Mouse (Mus musculus) lung, embryonic 16.5 days (tissue): ENCODE results near the gene Abcb1b. TPM values are rescaled to one million over a fixed set of nuclear protein-coding genes. Genes with fewer than 3 reads are reported as not detected.
"Not testable (repeated sequence)": the region's sequence is repeated elsewhere in the genome, so short reads cannot be mapped to it uniquely, and the experiment has no call there.

Experiments used
- ATAC-seq: fragments of 200-750 bp; cut with Nextera tagmentation; 2 replicates; pipeline ENCODE4 v1.8.0; 2017; ENCODE audit warnings: low read depth, mild to moderate bottlenecking, moderate library complexity
- H3K27ac ChIP-seq: fragments of 300-500 bp; sonication (generic); 2 replicates; pipeline ENCODE4 v1.5.1; 2014; ENCODE audit warnings: mild to moderate bottlenecking, control low read depth, low read length
- H3K27me3 ChIP-seq: fragments of 300-500 bp; sonication (generic); 2 replicates; pipeline ENCODE4 v1.6.1; 2014; ENCODE audit warnings: low read depth, low read length, mixed read lengths; ENCODE audit not compliant: control insufficient read depth, insufficient read depth
- H3K36me3 ChIP-seq: fragments of 300-500 bp; sonication (generic); 2 replicates; pipeline ENCODE4 v1.6.1; 2014; ENCODE audit warnings: low read length; ENCODE audit not compliant: control insufficient read depth, insufficient read depth
- H3K4me1 ChIP-seq: fragments of 300-500 bp; sonication (generic); replicated peaks from 2 replicates; pipeline ENCODE4 v1.6.1; 2014; ENCODE audit warnings: low read length, mixed read lengths; ENCODE audit not compliant: control insufficient read depth, insufficient read depth
- H3K4me2 ChIP-seq: fragments of 300-500 bp; sonication (generic); 2 replicates; pipeline ENCODE4 v1.6.1; 2014; ENCODE audit warnings: low read depth, low read length, control low read depth
- H3K4me3 ChIP-seq: fragments of 300-500 bp; sonication (generic); 2 replicates; pipeline ENCODE4 v1.5.1; 2014; ENCODE audit warnings: mild to moderate bottlenecking, low read length, control low read depth
- H3K9ac ChIP-seq: fragments of 300-500 bp; sonication (generic); 2 replicates; pipeline ENCODE4 v1.6.1; 2014; ENCODE audit warnings: low read length, control low read depth
- H3K9me3 ChIP-seq: fragments of 300-500 bp; sonication (generic); 2 replicates; pipeline ENCODE4 v1.6.1; 2016; ENCODE audit warnings: low read length; ENCODE audit not compliant: control insufficient read depth
- WGBS: fragments of 180-500 bp; shearing (Covaris S2); extraction: QIAGEN DNeasy Blood & Tissue Kit; methylation state at CpG from one replicate; pipeline ENCODE4 v1.1.7; 2014; 5-methylcytosine and 5-hydroxymethylcytosine counted together
- polyA plus RNA-seq: library from polyadenylated mRNA; unstranded; fragments of >200 nt; fragmentation: Nextera tagmentation; extraction: Ambion mirVana; gene quantifications from 2 replicates; pipeline ENCODE4 v1.2.1, GENCODE M21; 2015

Abcb1b gene
- polyA plus RNA-seq, 1 experiment from 2014 or later: 1.5 TPM

DNA sequence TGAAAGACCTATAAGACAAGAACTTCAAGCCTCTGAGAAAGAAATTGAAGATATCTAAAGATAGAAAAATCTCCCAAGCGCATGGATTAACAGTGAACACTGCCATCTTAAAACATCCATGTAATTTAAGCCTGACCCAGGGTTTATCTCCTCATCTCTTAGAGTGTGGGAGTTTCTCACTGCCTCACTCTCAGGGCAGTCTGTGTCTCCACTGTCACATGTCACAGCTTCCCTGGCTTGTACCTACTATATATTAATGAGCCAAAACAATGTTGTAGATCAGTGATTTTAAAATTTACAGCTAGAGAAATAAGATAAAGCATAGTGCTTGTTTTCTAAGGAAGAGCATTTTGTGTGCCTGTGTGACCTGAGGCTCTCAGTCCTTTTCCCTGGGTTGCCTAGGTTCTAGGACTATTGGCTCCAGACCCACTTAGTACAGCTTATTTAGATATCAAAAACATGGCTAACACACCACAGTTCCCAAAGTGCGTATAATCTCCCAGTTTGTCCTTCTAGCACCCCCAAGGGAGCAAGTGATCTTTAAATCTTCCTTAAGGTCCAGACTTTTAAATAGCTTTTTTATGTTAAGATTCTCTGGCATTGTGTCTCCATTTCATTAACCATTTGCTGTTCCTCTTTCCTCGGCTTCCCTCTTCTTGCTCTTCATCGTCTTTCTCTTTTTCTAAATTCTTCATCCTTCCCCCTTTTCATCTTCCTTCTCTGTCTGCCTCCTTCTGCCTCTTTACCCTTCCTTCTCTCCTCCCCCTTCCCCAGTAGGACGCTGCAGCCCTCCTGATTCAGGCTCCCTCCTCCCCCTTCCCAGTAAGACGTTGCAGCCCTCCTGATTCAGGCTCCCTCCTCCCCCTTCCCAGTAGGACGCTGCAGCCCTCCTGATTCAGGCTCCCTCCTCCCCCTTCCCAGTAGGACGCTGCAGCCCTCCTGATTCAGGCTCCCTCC lies 22.0 kb downstream of the Abcb1b start:
- Histone ChIP-seq H3K4me2 (peak overlapping the region; percentile 40), H3K4me1 (no peaks in the 10 kb centered on the region), H3K9me3 (no peaks in the 10 kb centered on the region), H3K27ac (no peak overlapping the region), H3K9ac (no peak overlapping the region), H3K27me3 (no peaks in the 10 kb centered on the region), H3K4me3 (no peak overlapping the region), H3K36me3 (no peaks in the 10 kb centered on the region)
- WGBS: 16% methylated on average over 7 of the region's 8 CpGs
- ATAC-seq: no peak

DNA sequence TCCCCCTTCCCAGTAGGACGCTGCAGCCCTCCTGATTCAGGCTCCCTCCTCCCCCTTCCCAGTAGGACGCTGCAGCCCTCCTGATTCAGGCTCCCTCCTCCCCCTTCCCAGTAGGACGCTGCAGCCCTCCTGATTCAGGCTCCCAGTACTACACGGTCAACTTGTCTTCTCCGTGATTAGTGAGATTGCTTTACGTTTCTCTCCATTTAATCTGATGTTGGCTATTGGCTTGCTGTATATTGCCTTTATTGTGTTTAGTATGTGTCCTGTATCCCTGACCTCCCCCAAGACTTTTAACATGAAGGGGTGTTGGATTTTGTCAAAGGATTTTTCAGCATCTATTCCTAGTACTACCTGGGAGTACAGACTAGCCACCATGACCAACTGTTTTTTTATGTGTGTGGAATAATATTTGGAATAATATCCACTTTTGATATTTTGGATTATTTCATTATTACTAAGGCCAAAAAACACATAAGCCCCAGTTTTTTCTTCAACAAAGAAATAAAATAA lies 22.7 kb downstream of the Abcb1b start:
- not testable (repeated sequence) for H3K4me1 ChIP-seq, H3K4me3 ChIP-seq, H3K9ac ChIP-seq, H3K27me3 ChIP-seq, H3K9me3 ChIP-seq, H3K27ac ChIP-seq, ATAC-seq, H3K36me3 ChIP-seq
- 4% methylated on average over 4 of the region's 6 CpGs for WGBS
- peak overlapping the region; percentile 40 for H3K4me2 ChIP-seq

DNA sequence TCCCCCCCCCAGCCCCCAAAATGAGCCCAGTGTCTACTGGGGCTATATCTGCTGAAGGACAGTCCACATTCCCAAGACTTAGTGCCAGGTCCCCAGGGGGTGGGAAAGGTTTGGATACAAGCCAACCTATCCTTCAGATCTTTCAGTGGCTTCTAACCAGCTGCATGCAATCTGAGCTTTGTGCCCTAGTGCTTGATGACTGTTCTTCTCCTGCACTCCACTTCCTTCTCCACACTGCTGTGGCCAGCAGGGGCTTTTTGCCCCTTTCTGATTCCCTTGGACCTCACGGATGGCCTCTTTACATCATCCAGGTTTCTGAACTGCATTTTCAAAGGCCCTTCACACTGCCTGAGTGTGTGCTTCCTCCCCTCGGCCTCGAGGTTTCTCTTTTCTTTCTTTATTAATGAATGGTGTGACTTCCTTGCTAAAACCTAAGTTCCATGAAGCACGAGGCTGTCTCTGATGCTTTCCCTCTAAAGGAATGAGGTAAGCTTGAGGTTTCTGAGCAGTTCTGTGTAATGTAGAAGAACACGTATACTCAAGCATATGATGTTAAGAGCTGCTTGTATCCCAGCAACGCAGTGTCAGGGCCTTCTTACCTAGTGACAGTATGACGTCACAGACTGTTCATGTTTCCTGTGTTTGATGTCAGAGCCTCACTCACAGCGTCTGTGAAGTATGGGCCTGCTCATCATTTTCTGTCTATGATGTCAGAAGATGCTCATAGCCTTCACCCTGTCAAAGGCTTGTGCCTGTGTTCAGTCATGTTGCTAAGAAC lies 40.9 kb downstream of the Abcb1b start:
- no peak overlapping the region for H3K27ac ChIP-seq
- no peak overlapping the region for H3K4me2 ChIP-seq
- no peaks in the 10 kb centered on the region for H3K36me3 ChIP-seq
- 46% methylated on average over 8 of the region's 8 CpGs for WGBS
- ATAC-seq: peak; percentile 10; the same call in 1 of the 2 replicates
- H3K27me3 ChIP-seq: no peaks in the 10 kb centered on the region
- H3K4me1 ChIP-seq: peaks cover 4% of the 10 kb centered on the region; the same call in 1 of the 2 replicates
- H3K4me3 ChIP-seq: no peak overlapping the region
- H3K9me3 ChIP-seq: no peaks in the 10 kb centered on the region
- H3K9ac ChIP-seq: no peak overlapping the region

DNA sequence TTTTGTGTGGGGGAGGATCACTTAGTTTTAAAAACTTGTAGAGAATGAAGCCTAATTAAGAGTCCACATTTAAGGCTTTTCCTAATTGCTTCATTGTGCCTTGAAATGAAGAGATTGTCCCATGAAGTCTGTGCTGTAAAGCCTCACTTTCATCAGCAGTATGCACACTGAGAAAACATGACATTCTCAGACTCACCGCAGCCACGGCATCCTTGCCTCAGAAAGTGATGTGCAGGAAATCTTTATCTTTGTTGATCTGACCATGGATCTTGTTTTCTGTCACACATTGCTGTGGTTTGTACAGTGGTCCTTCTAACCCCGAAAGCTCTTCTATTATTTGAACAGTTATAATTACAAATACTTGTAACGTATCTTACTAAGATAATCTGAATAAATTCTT lies 41.7 kb downstream of the Abcb1b start:
- peaks cover 4% of the 10 kb centered on the region; the same call in 1 of the 2 replicates for H3K4me1 ChIP-seq
- no peak overlapping the region for H3K4me3 ChIP-seq
- H3K36me3 ChIP-seq: no peaks in the 10 kb centered on the region
- H3K27me3 ChIP-seq: no peaks in the 10 kb centered on the region
- ATAC-seq: no peak
- no peak overlapping the region for H3K27ac ChIP-seq
- H3K9me3 ChIP-seq: no peaks in the 10 kb centered on the region
- no peak overlapping the region for H3K4me2 ChIP-seq
- H3K9ac ChIP-seq: no peak overlapping the region
- WGBS: 79% methylated on average over 4 of the region's 4 CpGs

DNA sequence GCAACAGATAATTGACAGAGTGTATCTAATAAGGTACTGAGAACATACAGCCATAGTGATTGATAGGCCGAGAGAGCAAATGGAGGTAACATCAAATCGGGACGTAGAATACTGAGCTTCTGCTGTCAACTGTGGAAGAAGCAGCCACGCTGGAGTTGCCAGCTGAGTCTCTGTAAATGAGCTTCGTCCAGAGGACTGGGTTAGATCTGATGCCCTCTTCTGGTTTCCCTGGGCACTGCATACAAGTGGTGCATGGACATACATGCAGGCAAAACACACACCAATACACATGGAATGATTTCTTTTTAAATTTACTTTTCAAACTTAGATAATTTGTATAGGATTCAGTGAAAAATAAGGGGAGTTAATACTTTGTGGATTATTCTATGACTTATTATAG lies 42.9 kb downstream of the Abcb1b start:
- Histone ChIP-seq H3K4me3 (no peak overlapping the region), H3K4me2 (no peak overlapping the region), H3K4me1 (peaks cover 4% of the 10 kb centered on the region; the same call in 1 of the 2 replicates), H3K27me3 (no peaks in the 10 kb centered on the region), H3K9me3 (no peaks in the 10 kb centered on the region), H3K36me3 (no peaks in the 10 kb centered on the region), H3K27ac (no peak overlapping the region), H3K9ac (no peak overlapping the region)
- WGBS: 30% methylated on average over 5 of the region's 5 CpGs
- ATAC-seq: no peak

DNA sequence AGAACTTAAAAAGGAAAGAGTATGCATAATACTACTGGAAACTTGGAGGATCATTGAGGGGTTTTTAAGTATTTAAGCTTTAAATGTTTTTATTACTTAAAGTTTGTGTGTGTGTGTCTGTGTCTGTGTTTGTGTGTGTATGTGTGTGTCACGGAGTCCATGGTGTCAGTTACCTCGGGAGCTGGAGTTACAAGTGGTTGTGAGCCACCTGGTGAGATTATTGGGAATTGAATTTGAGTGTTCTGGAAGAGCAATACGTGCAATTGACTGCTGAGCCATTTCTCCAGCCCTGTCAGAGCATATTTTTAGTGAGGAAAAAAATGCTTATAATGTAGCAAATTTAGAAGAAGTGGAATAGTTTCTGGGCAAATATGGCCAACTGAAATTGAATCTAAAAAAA lies 44.9 kb downstream of the Abcb1b start:
- Histone ChIP-seq H3K4me3 (no peak overlapping the region), H3K27me3 (no peaks in the 10 kb centered on the region), H3K9ac (no peak overlapping the region), H3K36me3 (no peaks in the 10 kb centered on the region), H3K27ac (no peak overlapping the region), H3K9me3 (no peaks in the 10 kb centered on the region), H3K4me1 (peaks cover 4% of the 10 kb centered on the region; the same call in 1 of the 2 replicates), H3K4me2 (no peak overlapping the region)
- 30% methylated on average over 3 of the region's 3 CpGs for WGBS
- no peak for ATAC-seq

DNA sequence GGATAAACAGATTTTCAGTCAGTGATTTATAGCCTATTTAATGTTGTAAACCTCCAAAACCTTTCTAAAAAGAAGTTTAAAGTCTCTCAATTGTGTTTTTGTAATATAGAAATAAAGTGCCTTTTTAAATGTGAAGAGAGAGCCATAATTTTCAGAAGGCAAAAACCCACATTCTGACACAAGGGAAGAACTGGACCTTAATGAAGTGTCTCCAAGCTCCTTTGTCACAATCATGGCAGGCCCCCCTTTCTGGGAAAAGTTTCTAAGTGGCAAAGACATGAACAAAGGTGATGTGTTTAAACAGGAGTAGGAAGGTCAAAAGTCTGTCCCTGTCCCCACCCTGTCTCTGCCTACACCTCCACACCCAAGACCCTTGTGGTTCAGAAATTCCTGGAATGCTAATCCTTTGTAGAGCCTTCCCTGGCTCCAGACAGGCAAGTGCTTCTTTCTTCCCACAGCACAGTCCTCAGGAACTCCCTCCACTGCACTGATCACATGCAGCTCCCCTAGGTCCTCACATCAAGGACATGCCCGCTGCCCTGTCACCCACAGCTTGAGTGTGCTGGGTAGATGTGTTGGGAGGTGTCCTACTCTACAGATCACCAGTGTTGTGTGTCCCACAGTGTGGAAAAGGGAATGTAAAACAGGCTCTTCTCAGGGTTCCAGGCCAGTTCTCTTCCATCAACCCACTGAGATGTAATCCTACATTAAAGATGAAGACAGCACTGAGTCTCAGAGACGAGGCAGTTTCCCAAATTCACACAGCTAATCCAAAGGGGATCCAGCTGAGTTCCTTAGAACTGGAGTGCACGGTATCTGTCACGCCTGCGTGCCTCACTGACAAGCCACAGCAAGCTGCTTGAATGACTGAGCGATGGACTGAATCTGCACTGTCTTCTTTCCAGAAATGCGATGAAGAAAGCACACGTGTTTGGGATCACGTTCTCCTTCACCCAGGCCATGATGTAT lies 50.9 kb downstream of the Abcb1b start:
- 66% methylated on average over 5 of the region's 9 CpGs for WGBS
- not testable (repeated sequence) for H3K27me3 ChIP-seq, H3K4me1 ChIP-seq, H3K4me2 ChIP-seq, H3K27ac ChIP-seq, H3K9me3 ChIP-seq, H3K36me3 ChIP-seq, H3K9ac ChIP-seq, H3K4me3 ChIP-seq
- peak; percentile 51; the same call in 1 of the 2 replicates for ATAC-seq

DNA sequence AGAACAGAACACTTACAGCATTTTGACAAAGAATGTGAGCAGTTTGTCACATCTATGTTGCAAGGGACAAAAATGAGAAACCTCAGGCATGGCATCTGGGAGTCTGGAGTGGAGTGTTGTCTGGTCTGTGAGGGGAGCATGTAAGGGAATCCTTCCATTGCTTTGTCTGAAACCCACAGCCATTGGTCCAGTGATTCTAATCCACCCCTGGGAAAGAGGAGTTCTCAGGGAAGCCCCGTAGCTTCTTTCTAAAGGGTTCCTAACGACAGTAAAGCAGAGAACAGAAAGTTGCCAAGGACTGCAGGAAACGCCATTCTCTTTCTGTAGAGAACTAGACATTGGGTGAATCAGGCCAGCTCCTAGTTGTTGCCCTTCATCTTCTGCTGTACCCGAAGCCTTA lies 52.9 kb downstream of the Abcb1b start:
- WGBS: 60% methylated on average over 4 of the region's 4 CpGs

More for the DNA sequence above, 52.9 kb downstream of the Abcb1b start:
- Histone ChIP-seq H3K4me2 (no peak overlapping the region), H3K27ac (no peak overlapping the region), H3K4me3 (no peak overlapping the region), H3K9ac (no peak overlapping the region), H3K4me1 (no peaks in the 10 kb centered on the region), H3K9me3 (no peaks in the 10 kb centered on the region), H3K27me3 (no peaks in the 10 kb centered on the region), H3K36me3 (no peaks in the 10 kb centered on the region)
- no peak for ATAC-seq
